Mouse (Mus musculus) liver, postnatal 0 days (tissue): ENCODE data around the gene Irgc1. TPM values are rescaled to one million over a fixed set of nuclear protein-coding genes. Genes with fewer than 3 reads are reported as not detected.

Experiments used
- ATAC-seq: fragments of 200-750 bp; cut with Nextera tagmentation; 2 replicates; pipeline ENCODE4 v1.8.0; 2017; ENCODE audit warnings: mild to moderate bottlenecking, moderate library complexity
- DNase-seq: peaks from one replicate; pipeline ENCODE4 v3.0.0-alpha.2; 2016
- H3K27ac ChIP-seq: fragments of 300-500 bp; sonication (generic); 2 replicates; pipeline ENCODE4 v1.5.1; 2014; ENCODE audit warnings: antibody characterized with exemption, moderate library complexity, mild to moderate bottlenecking, low read depth
- H3K27me3 ChIP-seq: fragments of 300-500 bp; sonication (generic); 2 replicates; pipeline ENCODE4 v1.6.1; 2014; ENCODE audit warnings: low read length, control low read depth, mixed read lengths; ENCODE audit not compliant: insufficient read depth
- H3K36me3 ChIP-seq: fragments of 300-500 bp; sonication (generic); replicated peaks from 2 replicates; pipeline ENCODE4 v1.6.1; 2014; ENCODE audit warnings: mild to moderate bottlenecking, control low read depth, low read length, moderate library complexity, mixed read lengths; ENCODE audit not compliant: insufficient read depth
- H3K4me1 ChIP-seq: fragments of 300-500 bp; sonication (generic); 2 replicates; pipeline ENCODE4 v1.6.1; 2014; ENCODE audit warnings: antibody characterized with exemption, mild to moderate bottlenecking, control low read depth; ENCODE audit not compliant: insufficient read depth
- H3K4me2 ChIP-seq: fragments of 300-500 bp; sonication (generic); 2 replicates; pipeline ENCODE4 v1.6.1; 2014; ENCODE audit warnings: low read depth, mild to moderate bottlenecking, low read length, moderate library complexity, mixed read lengths
- H3K4me3 ChIP-seq: fragments of 300-500 bp; sonication (generic); 2 replicates; pipeline ENCODE4 v1.5.1; 2014; ENCODE audit warnings: low read depth, low read length
- H3K9ac ChIP-seq: fragments of 300-500 bp; sonication (generic); replicated peaks from 2 replicates; pipeline ENCODE4 v1.6.1; 2014; ENCODE audit warnings: mild to moderate bottlenecking, moderate library complexity
- H3K9me3 ChIP-seq: fragments of 300-500 bp; sonication (generic); 2 replicates; pipeline ENCODE4 v1.6.1; 2016; ENCODE audit warnings: mild to moderate bottlenecking, control low read depth, low read length, mixed read lengths
- CTCF ChIP-seq: sonication (generic); IDR thresholded peaks from 2 replicates; pipeline ENCODE4 v1.5.1; 2016; ENCODE audit warnings: antibody characterized with exemption, low read depth
- EP300 ChIP-seq: IDR thresholded peaks from 2 replicates; pipeline ENCODE4 v1.6.1; 2016; ENCODE audit warnings: antibody characterized with exemption, low read depth, mild to moderate bottlenecking
- WGBS: fragments of 180-500 bp; shearing (Covaris S2); extraction: QIAGEN DNeasy Blood & Tissue Kit; methylation state at CpG from one replicate; pipeline ENCODE4 v1.1.7; 2014; ENCODE audit not compliant: insufficient replicate concordance; 5-methylcytosine and 5-hydroxymethylcytosine counted together
- polyA plus RNA-seq: library from polyadenylated mRNA; unstranded; fragments of >200 nt; fragmentation: Nextera tagmentation; extraction: Ambion mirVana; gene quantifications from 2 replicates; pipeline ENCODE4 v1.2.1, GENCODE M21; 2015

Gene Irgc1
- polyA plus RNA-seq, 1 experiment from 2014 or later, result 0.18 TPM

GRCm38 (mm10) chr7:24384070-24384469, 68.0 kb downstream of the Irgc1 start:
- DNase-seq, result no peak
- Histone ChIP-seq H3K27ac (peak overlapping the region; percentile 53), H3K4me1 (peaks cover 17% of the 10 kb centered on the region)

DNA sequence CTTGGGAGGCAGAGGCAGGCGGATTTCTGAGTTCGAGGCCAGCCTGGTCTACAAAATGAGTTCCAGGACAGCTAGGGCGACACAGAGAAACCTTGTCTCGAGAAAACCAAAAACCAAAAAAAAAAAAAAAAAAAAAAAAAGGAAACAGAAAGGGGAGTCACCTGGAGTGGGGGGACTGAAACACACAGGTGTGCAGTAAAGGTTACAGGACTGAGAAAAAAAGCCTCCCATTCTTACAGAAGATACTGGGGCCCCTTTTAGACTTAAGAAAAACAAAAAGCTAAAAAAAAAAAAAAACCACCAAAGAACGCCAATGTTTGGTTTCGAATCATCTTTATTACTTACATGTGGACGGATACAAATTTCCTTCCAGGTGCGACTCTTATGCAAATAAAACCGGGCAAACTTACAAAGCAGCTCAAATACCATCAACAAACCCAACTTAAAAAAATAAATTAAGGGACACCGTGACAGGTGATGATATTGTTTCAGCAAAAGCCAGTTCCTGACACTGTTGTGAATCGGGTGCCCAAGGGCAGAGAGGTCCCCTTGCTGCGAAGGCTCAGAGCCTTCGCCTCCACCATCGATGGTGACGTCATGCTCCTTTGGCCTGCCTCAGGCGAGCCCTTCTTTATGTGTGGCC, 69.2 kb downstream of the Irgc1 start:
- WGBS, result 82% methylated on average over 16 of the region's 16 CpGs
- TF ChIP-seq EP300 (no peak), CTCF (no peak)
- Histone ChIP-seq H3K4me1 (peaks cover 20% of the 10 kb centered on the region), H3K4me3 (no peak overlapping the region), H3K4me2 (no peak overlapping the region), H3K9me3 (no peaks in the 10 kb centered on the region), H3K36me3 (peaks cover 73% of the 10 kb centered on the region), H3K9ac (no peak overlapping the region), H3K27me3 (no peaks in the 10 kb centered on the region), H3K27ac (no peak overlapping the region)
- DNase-seq, result no peak
- no peak for ATAC-seq

More at GRCm38 (mm10) chr7:24384070-24384469, 68.0 kb downstream of the Irgc1 start:
- no peak overlapping the region for H3K4me2 ChIP-seq
- no peak overlapping the region for H3K4me3 ChIP-seq
- TF ChIP-seq CTCF, result no peak
- TF ChIP-seq EP300, result peak; percentile 57; the same call in 1 of the 2 replicates
- peaks cover 62% of the 10 kb centered on the region for H3K36me3 ChIP-seq
- no peaks in the 10 kb centered on the region for H3K27me3 ChIP-seq
- H3K9me3 ChIP-seq, result no peaks in the 10 kb centered on the region
- peak; percentile 68 for ATAC-seq
- WGBS, result 42% methylated on average over 6 of the region's 6 CpGs
- H3K9ac ChIP-seq, result no peak overlapping the region; the same call in 1 of the 2 replicates

Other genes starting within 250 kb of the Irgc1 start
- 0.93 and 1.0 TPM in 2 replicates for gene Zfp111, start 240.9 kb downstream of the Irgc1 start, polyA plus RNA-seq
- gene Zfp109, start 214.7 kb downstream of the Irgc1 start, polyA plus RNA-seq, result 0.40 and 0.65 TPM in 2 replicates
- gene Zfp108, start 197.5 kb downstream of the Irgc1 start, polyA plus RNA-seq, result 0.31 and 0.79 TPM in 2 replicates
- gene Zfp93, start 181.9 kb downstream of the Irgc1 start, polyA plus RNA-seq, result 1.1 and 1.2 TPM in 2 replicates
- 1.6 and 1.8 TPM in 2 replicates for gene Zfp61, start 151.1 kb downstream of the Irgc1 start, polyA plus RNA-seq
- gene Zfp94, start 135.6 kb downstream of the Irgc1 start, polyA plus RNA-seq, result 1.8 and 2.2 TPM in 2 replicates
- not detected in 2 replicates for gene Tescl, start 118.4 kb downstream of the Irgc1 start, polyA plus RNA-seq
- 0.06 TPM in 1 of 2 replicates, not detected in the other for gene Lypd5, start 103.1 kb downstream of the Irgc1 start, polyA plus RNA-seq
- gene Kcnn4, start 82.0 kb downstream of the Irgc1 start, polyA plus RNA-seq, result 41.0 and 41.9 TPM in 2 replicates
- gene Smg9, start 52.7 kb downstream of the Irgc1 start, polyA plus RNA-seq, result 8.2 and 8.7 TPM in 2 replicates
- gene Plaur, start 10.2 kb upstream of the Irgc1 start, polyA plus RNA-seq, result 9.3 and 10.8 TPM in 2 replicates
- 0.17 and 0.46 TPM in 2 replicates for gene Cadm4, start 29.7 kb upstream of the Irgc1 start, polyA plus RNA-seq
- 3.3 and 4.1 TPM in 2 replicates for gene Zfp428, start 54.7 kb upstream of the Irgc1 start, polyA plus RNA-seq
- gene AC161166.1, start 60.2 kb upstream of the Irgc1 start, polyA plus RNA-seq, result not detected in 2 replicates
- gene Irgq, start 78.4 kb upstream of the Irgc1 start, polyA plus RNA-seq, result 1.3 and 1.6 TPM in 2 replicates
- gene Pinlyp, start 93.8 kb upstream of the Irgc1 start, polyA plus RNA-seq, result 0.13 TPM in 1 of 2 replicates, not detected in the other
- gene Xrcc1, start 94.0 kb upstream of the Irgc1 start, polyA plus RNA-seq, result 17.9 and 18.0 TPM in 2 replicates
- gene Ethe1, start 135.2 kb upstream of the Irgc1 start, polyA plus RNA-seq, result 39.7 and 40.9 TPM in 2 replicates
- 0.13 and 0.15 TPM in 2 replicates for gene Zfp575, start 135.3 kb upstream of the Irgc1 start, polyA plus RNA-seq
- 0.12 and 0.25 TPM in 2 replicates for gene Phldb3, start 158.5 kb upstream of the Irgc1 start, polyA plus RNA-seq
- not detected in 2 replicates for gene Lypd3, start 184.3 kb upstream of the Irgc1 start, polyA plus RNA-seq
- gene Tex101, start 224.4 kb upstream of the Irgc1 start, polyA plus RNA-seq, result not detected in 2 replicates